Mouse (Mus musculus) subcutaneous adipose tissue, adult 2 months (tissue): ENCODE measurements around the gene Pcmt1. TPM values are rescaled to one million over a fixed set of nuclear protein-coding genes. Genes with fewer than 3 reads are reported as not detected.

Experiments used
- polyA plus RNA-seq: library from polyadenylated mRNA; depleted of rRNA; stranded (reverse); fragments of >200 nt; gene quantifications from 2 replicates; pipeline ENCODE4 v1.2.3, GENCODE M21; 2012; ENCODE audit warnings: low replicate concordance; rRNA removed

Gene Pcmt1
- 24.3 and 33.7 TPM in 2 replicates for polyA plus RNA-seq

GRCm38 (mm10) chr10:7680731-7681301 lies at the start of gene Pcmt1, which contains the start of gene Lats1:
TSS of gene Pcmt1 (minus strand) at chr10:7681136.
TSS of gene Lats1 (plus strand) at chr10:7681214.

GRCm38 (mm10) chr10:7725751-7726500 lies 45.0 kb upstream of the Pcmt1 start, which contains the start of gene Katna1:
TSS of gene Katna1 (plus strand) at chr10:7726000.

GRCm38 (mm10) chr10:7667342-7667802 lies 13.6 kb downstream of the Pcmt1 start, which contains the start of gene Nup43:
TSS of gene Nup43 (plus strand) at chr10:7667503.

GRCm38 (mm10) chr10:7589592-7590233 lies 91.2 kb downstream of the Pcmt1 start, which contains the start of gene Lrp11:
TSS of gene Lrp11 (plus strand) at chr10:7589800.

Other genes starting within 250 kb of the Pcmt1 start
- 1.5 and 1.8 TPM in 2 replicates for gene Ulbp1, start 207.5 kb downstream of the Pcmt1 start, polyA plus RNA-seq
- gene Lrp11, start 91.3 kb downstream of the Pcmt1 start, polyA plus RNA-seq = 5.3 and 7.9 TPM in 2 replicates
- gene Nup43, start 13.6 kb downstream of the Pcmt1 start, polyA plus RNA-seq = 5.9 and 13.0 TPM in 2 replicates
- gene Lats1, start 78 bp upstream of the Pcmt1 start, polyA plus RNA-seq = 13.6 and 20.7 TPM in 2 replicates
- gene Katna1, start 44.9 kb upstream of the Pcmt1 start, polyA plus RNA-seq = 5.6 and 7.9 TPM in 2 replicates
- gene Ginm1, start 111.7 kb upstream of the Pcmt1 start, polyA plus RNA-seq = 65.2 and 105 TPM in 2 replicates
- gene Ppil4, start 111.8 kb upstream of the Pcmt1 start, polyA plus RNA-seq = 5.0 and 7.9 TPM in 2 replicates
- gene Zc3h12d, start 151.3 kb upstream of the Pcmt1 start, polyA plus RNA-seq = 0.85 and 1.4 TPM in 2 replicates